Mouse (Mus musculus): ENCODE measurements at regions not wholly inside any gene's neighbourhood (a gene's known extent, or its start where the extent isn't known, plus 50 kb on each side); places are given as distances from the start of the nearest gene placed in this dataset.

DNA sequence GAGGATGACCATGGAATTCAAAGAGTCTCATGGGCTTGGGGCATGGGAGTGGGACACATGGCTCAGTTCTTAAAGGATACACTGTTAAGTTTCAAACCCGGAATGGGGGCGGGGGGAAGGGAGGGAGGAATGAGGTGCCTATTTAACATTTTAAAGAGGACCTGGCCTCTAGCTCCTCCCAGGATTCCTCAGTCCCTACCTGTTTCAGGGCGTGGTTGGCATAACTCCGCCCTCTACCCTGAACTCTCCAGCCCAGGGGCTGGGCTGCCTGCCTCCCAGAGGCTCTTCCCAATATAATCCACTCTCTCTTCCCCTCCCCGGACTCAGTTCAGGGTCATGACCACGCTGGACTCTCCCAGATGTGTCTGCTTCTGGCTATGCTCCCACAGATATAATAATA lies 108.0 kb downstream of the 2410131K14Rik start:
- TF ChIP-seq CTCF (IDR thresholded peaks at IDR 0.05; ENCODE audit: insufficient read depth, low read depth, low read length) (no peak), POLR2A (IDR thresholded peaks at IDR 0.05; ENCODE audit: insufficient read depth, low read depth, low read length) (no peak)
